12 mouse cellular contexts compared by ENCODE assay signal in the genomic region with DNA sequence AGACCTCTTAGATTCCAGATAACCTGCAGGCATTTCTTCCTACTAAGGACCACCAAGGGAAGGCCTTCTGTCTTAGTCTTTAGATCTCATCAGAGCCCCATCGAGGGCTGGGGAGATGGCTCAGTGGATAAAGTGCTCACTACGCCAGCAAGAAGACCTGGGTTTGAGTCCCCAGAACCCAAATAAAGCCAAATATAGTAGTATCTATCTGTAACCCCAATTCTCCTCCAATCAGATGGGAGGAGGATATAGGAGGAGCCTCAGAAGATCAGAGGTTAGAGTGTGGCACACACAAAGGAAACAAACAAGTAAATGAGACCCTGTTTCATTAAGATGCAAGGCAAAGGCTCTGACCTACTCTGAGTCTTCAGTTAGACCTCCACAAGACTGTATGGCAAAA. TPM values are rescaled to one million over a fixed set of nuclear protein-coding genes. Genes with fewer than 3 reads are reported as not detected.
DNase-seq lines count a peak whose midpoint lies in the region; ATAC-seq lines count a peak whose summit lies in the region.
"Had no signal": no experiment of that assay in that cellular context is flagged by ENCODE, and none has a peak within 500 bp of the region (broad histone marks: within the 10 kb centered on the region; RNA-seq: fewer than 3 reads in every experiment).

No protein-coding gene starts in this region.

- ATAC-seq in heart, embryonic 13.5 days (ENCODE audit: extremely low read depth, insufficient number of reproducible peaks, low FRiP score, low TSS enrichment): no peak
- no peak for ATAC-seq in granulocyte monocyte progenitor cell, adult 5-6 weeks (replicated peaks; ENCODE audit: poor library complexity, severe bottlenecking)

- DNase-seq in heart, postnatal 14 days: no peak
- peak; percentile 45 for DNase-seq in thymus, postnatal 14 days
- DNase-seq in thymus, postnatal 10 days (ENCODE audit: low spot score in 2 of 2): no peak
- DNase-seq in kidney, adult 9 months: no peak
- no peak for DNase-seq in urinary bladder, postnatal 10 days (ENCODE audit: low spot score)
- DNase-seq: cerebellum, postnatal 14 days; right cerebral cortex, adult 18-20 months had no signal

- H3K36me3 ChIP-seq in heart, embryonic 13.5 days: no peaks in the 10 kb centered on the region
- H3K36me3 ChIP-seq in macrophage (ENCODE audit: inconsistent target): no peaks in the 10 kb centered on the region
- H3K36me3 ChIP-seq: embryonic facial prominence, embryonic 10.5 days had no signal

- H3K27ac ChIP-seq in heart, embryonic 13.5 days (replicated peaks): peak overlapping the region; percentile 61; the same call in 1 of the 2 replicates
- H3K27ac ChIP-seq in macrophage: peak overlapping the region; percentile 71

- WGBS in heart, embryonic 13.5 days: 60% methylated on average over 2 of the region's 2 CpGs
- 81% methylated on average over 2 of the region's 2 CpGs for WGBS in macrophage (ENCODE audit: missing documents)

- H3K9ac ChIP-seq in heart, embryonic 13.5 days: no peak overlapping the region
- H3K9ac ChIP-seq: liver, embryonic 14.5 days had no signal

- peaks cover 42% of the 10 kb centered on the region; the same call in 1 of the 2 replicates for H3K79me2 ChIP-seq in macrophage (ENCODE audit: inconsistent target)

- no peaks in the 10 kb centered on the region for H3K9me3 ChIP-seq in heart, embryonic 13.5 days
- H3K9me3 ChIP-seq: embryonic facial prominence, embryonic 10.5 days had no signal

- intact Hi-C loops in heart, postnatal 14 days (cut with DNase I): no loop called here

- H3K4me3 ChIP-seq in heart, embryonic 13.5 days: no peak overlapping the region
- H3K4me3 ChIP-seq in macrophage (ENCODE audit: inconsistent target): no peak overlapping the region
- H3K4me3 ChIP-seq: embryonic facial prominence, embryonic 10.5 days had no signal

- peaks cover 86% of the 10 kb centered on the region for H3K4me1 ChIP-seq in heart, embryonic 13.5 days

- no peak overlapping the region for H3K4me2 ChIP-seq in heart, embryonic 13.5 days

- H3K27me3 ChIP-seq in heart, embryonic 13.5 days (replicated peaks): no peaks in the 10 kb centered on the region

RNA-seq across cellular contexts. Expression of gene Sema4d, which starts 36.4 kb away (rescaled TPM):
- polyA plus RNA-seq in heart, embryonic 13.5 days (2015; fragmentation: Nextera tagmentation; extraction: Ambion mirVana): 13.0 and 13.9 TPM in 2 replicates
- total RNA-seq in heart, postnatal 14 days (2021): 10 to 100 TPM; 78.3 to 78.4 TPM
- 100 to 1,000 TPM; 138 to 587 (median 262) TPM for total RNA-seq in macrophage (2018; cell fraction: chromatin; rRNA removed)
- total RNA-seq in macrophage (2018; cell fraction: cytosol; rRNA removed): 100 to 1,000 TPM; 117 to 388 (median 219) TPM
- total RNA-seq in macrophage (2018; cell fraction: nucleus; rRNA removed): 100 to 1,000 TPM; 156 to 800 (median 457) TPM
- 80.9 to 173 TPM (median 90.3 TPM) in 3 replicates for polyA plus RNA-seq in macrophage (2018)
- total RNA-seq in granulocyte monocyte progenitor cell, adult 5-6 weeks (2014; fragmentation: Nextera tagmentation): 31.5 and 32.8 TPM in 2 replicates
- 8.3 and 9.9 TPM in 2 replicates for total RNA-seq in granulocyte monocyte progenitor cell, adult 5-6 weeks (2017)
